Mouse (Mus musculus) brain, adult 2 months (tissue): ENCODE data around the gene Gm49394.

Experiments
- DNase-seq: peaks from one replicate; pipeline ENCODE4 v3.0.0; 2011; ENCODE audit warnings: low read depth, low spot score

The Gm49394 gene

GRCm38 (mm10) chr7:142659181-142659681 is 10.5 kb downstream of the Gm49394 start:
- DNase-seq = no peak

DNA sequence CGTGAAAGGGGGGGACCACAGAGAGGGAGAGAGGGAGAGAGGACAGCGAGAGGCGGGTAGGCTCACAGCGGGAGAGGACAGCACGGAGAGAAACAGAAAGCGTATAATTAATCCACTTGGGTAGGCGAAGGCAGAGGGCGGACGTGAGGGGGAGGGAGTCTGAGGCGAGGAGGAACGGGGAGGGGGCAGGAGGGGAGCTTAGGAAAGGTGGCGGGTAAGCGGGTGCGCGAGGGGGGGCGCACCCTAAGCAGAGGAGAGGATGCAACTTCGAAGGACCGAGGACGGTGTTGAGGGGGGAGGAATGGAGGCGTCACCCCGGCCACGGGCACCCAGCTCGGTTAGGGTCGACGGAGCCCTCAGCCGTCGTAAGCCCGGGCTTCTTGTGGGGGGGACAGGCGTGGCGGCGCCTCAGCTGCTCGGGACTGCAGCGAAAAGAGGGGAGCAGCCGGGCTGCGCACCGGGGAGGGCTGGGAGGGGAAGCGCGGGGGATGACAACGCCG is 11.0 kb downstream of the Gm49394 start:
- no peak for DNase-seq

DNA sequence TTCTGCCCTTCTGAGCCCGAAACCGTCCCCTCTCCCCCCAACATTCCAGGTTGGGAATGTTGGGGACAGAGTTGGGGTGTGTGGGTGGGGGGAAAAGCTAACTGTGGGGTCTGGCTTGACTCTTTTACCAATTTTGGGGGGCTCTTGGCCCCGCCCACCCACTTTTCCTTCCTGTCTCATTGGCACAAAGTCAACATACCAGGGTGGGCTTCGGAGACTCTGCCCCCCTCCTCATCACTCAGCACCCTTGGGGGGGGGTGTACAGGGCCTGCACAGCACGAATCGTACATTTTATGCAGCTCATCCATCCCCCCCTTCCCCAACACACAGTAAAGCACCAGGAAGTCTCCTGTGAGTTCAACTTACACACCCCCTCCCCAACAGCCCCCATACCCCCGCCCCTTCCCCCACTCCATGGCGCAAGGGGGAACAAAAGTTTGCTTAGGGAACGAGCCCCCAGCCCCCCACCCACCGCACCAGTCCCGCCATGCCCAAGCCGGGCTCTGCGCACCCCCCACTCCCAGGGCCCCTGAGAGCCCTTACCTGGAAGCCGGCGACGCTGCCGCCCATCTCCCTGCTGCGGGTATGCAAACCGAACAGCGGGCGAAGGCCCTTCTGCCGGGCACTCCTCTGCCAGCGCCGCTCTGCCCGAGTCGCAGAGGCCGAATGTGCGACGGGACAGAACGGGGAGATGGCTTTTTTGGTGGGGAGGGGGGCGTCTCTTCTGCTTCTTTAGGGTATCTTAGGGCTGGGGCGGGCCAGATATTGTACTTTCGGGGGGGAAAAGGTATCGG is 11.7 kb downstream of the Gm49394 start:
- DNase-seq = no peak

DNA sequence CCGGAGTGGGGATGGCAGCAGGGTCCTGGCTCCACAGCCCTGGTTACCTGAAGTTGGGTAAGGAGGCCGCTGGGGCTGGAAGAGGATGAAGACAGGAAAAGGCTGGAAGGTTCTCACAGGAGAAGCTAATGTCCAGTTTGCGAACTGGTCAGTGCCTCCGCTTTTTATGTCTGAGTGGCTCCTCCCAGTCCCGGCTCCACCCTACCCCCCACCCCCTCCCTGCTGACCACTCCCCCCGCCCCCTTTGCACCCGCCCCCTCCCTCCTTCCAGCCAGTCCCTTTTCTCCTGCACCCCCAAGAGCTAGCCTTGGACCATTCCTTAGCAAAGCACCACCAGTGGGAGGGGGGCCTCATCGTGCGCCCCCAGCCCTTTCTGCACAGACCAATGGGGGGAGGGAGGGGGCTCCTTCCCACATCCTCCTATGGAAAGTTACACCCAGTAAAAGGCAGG is 12.4 kb downstream of the Gm49394 start:
- no peak for DNase-seq

GRCm38 (mm10) chr7:142656055-142656454 is 13.7 kb downstream of the Gm49394 start:
- DNase-seq = no peak

- no peak for DNase-seq
Measured at GRCm38 (mm10) chr7:142655633-142656032, 14.1 kb downstream of the Gm49394 start.

GRCm38 (mm10) chr7:142653726-142654125 is 16.0 kb downstream of the Gm49394 start:
- no peak for DNase-seq

DNA sequence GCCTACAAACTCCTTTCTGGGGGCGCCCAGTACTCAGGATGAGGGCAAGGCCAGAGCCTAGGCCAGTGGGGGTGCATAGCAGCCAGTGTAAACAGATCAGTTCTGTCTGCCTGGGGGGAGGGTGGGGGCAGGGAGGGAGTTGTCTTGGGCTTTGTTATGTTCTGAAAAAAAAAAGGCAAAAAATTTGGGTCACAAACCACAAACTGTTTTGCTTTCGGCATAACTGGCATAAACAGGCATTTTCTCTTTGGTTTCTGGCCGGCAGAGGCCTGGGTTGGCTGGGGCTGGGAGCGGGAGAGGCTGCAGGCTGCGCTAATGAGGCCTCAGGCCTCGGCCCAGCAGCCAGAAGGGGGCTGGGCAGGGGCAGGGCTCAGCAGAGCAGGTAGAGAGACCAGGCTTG is 23.1 kb downstream of the Gm49394 start:
- no peak for DNase-seq

DNA sequence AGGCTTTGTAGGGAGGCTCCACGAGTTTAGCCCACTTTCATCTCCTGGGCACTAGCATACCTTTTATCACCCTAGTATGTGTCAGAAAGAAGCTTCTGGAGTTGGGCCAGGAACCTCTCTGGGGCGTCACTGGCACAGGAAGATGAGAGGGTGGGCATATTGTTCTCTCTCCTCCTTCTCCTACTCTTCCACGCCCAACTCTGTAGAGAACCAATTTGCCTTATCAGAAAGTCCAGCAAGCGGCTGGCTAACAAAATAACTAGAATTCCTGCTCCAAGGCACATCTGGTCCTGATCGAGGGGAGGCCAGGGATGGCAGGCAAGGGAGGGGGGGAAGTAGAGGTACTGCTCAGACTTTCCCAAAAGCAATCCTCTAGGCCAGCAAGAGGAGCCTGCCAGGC is 24.7 kb downstream of the Gm49394 start:
- no peak for DNase-seq

- DNase-seq = no peak
Measured at GRCm38 (mm10) chr7:142636178-142636577, 33.6 kb downstream of the Gm49394 start.

- peak; percentile 77 for DNase-seq
Measured at GRCm38 (mm10) chr7:142630691-142631090, 39.1 kb downstream of the Gm49394 start.

- no peak for DNase-seq
Measured at GRCm38 (mm10) chr7:142629806-142630205, 39.9 kb downstream of the Gm49394 start.

DNA sequence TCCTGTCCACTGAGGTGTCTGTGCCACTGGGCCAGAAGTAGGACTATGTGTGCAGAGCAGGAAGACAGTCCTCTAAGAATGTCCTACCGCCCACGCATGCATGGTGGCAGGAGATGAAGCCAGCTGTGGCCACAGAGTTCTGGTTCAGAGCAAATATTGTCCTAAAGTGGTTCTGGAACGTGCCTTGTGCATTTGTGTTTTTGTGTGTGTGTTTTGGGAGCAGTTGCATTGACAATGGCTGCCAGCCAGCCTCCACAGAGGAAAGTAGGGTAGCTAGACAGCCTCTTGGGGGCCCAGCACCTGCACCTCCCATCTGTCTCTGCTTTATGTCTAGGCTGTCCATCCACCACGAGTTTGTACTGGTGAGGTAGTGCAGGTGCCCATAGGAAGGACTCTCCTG is 47.6 kb downstream of the Gm49394 start:
- DNase-seq = peak; percentile 32

GRCm38 (mm10) chr7:142613077-142613476 is 56.7 kb downstream of the Gm49394 start:
- DNase-seq = no peak

GRCm38 (mm10) chr7:142610627-142611406 is 58.9 kb downstream of the Gm49394 start:
- peak; percentile 38 for DNase-seq

DNA sequence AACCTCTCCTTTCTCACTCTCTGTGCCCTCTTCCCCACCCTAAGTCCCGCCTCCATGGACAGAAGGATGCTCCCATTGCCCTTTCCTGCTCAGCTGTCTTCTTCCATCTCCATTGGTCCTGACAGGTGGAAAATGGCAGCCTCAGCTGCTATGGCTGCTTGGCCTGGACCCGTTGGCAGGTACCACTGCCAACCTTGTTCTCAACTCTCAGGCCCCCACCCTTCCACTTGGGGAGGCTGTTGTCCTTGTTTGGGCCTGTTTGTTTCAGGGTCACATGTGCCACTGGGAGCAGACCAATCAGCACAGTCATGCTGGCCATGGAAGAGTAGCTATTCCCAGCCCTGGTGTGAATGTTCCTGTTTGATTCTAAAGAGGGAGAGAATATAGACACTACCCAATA is 68.8 kb downstream of the Gm49394 start:
- DNase-seq = no peak
